Mouse (Mus musculus) heart, postnatal 36 days (tissue): ENCODE results near the gene Cdhr4. TPM values are rescaled to one million over a fixed set of nuclear protein-coding genes. Genes with fewer than 3 reads are reported as not detected.
"Not testable (repeated sequence)": the region's sequence is repeated elsewhere in the genome, so short reads cannot be mapped to it uniquely, and the experiment has no call there.

Experiments used
- DNase-seq, 2 experiments: peaks; one replicate each; pipeline ENCODE4 v3.0.0; 2021 to 2022
- intact Hi-C: fragments of 180-260 bp; cut with DNase I; formaldehyde crosslinking; loops from one replicate; pipeline ENCODE4 v1.15.1; 2025
- total RNA-seq, 2 experiments: library from RNA; stranded (reverse); gene quantifications; 2 replicates each; pipeline ENCODE4 v1.2.3; 2021

Gene Cdhr4
- total RNA-seq, 2 experiments from 2014 or later: 0.14 to 1.0 TPM

DNA sequence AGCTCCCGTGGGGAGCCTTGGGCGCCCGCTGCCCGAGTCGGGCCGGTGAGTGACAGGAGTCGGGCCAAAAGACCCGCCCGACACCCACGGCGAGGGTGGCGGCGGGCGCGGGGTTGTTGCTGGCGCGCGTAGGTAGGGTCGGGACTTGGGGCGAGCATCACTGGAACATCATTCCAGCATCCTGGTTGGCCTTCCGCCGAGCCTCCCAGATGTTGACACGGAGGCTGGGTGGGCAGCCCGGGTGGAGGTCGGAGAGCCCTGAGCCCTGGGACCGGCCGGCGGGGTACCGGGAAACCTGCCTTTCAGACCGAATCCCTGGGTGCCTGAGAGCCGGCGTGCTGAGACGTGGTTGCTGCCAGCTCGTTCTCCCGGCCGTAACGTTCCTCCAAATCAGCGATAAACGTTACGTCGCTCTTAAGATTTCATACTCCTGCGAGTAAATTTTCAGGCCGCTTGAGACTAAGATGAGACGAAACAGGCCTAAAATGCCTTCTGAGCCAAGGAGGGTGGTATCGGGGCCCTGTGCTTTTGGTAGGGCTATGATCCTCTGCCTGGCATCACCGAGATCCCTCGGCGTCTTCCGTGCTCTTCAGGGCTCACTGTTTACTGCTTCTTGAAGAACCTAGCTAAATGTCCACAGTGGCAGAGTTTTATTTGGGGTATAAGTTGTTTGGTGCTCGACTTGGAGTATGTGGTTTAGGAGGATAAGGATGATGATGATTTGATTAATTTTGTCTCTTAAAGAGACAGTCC lies 10.7 kb downstream of the Cdhr4 start:
- no peak for DNase-seq
- intact Hi-C loops: loop anchor here (2.0 kb wide), 1 partner anchor 48 kb away; no protein-coding TSS in a partner anchor

DNA sequence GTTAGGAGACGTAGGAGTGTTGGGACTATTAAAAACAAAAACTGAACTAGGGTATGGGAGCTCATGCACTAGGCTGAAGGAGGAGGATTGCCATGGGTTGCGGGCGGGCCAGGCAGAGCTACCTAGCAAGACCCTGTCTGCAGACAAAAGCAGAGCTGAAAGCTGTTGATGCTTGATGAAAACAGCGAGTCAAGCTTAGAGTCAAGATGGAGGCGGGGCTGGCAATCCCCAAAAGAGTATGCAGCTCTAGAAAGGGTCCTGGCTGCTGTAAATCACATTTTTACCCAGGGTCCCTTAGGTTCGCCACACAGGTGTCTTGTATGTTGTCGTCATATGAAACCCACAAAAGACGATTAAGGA lies 11.2 kb downstream of the Cdhr4 start:
- intact Hi-C loops: loop anchor here (2.0 kb wide), 1 partner anchor 47 kb away; no protein-coding TSS in a partner anchor
- peak in 1 of 2 experiments; percentile 14 for DNase-seq

DNA sequence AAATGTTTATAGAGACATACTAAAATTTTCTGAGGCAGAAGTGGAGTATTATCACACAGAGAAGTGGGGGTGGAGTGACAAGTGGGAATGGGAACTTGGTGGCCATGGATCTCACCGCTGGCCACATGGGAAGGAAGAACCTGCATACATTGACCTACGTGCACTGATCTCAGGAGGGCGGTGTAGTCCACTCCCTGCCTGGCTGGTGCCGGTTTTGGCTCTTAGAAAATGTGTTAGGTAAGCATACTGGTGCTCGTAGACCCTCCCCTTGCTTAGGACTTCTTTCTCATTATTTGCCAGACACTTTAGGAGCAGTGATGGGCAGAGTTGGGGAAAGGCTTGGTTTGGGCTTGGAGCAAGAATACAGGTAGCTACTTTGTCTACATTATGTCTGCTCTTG lies 15.7 kb downstream of the Cdhr4 start:
- no peak for DNase-seq
- intact Hi-C loops: no loop called here

DNA sequence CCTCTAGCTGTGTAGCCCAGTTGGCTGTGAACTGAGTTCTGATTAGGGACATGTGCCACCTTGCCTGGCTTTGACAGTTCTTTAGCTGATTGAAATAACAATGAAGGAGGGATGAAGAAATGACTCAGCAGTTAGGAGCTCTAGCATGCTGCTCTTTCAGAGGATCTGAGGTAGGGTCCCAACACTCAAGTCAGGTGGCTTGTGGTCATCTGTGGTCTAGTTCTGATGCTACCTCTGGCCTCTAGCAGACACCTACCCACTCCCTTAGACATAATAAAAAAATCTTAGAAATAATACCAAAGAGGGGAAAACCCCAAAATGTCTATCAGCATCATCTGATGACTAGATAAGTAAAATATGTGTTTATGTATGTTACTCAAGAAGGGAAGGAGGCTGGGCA lies 18.1 kb downstream of the Cdhr4 start:
- no peak for DNase-seq
- intact Hi-C loops: no loop called here

DNA sequence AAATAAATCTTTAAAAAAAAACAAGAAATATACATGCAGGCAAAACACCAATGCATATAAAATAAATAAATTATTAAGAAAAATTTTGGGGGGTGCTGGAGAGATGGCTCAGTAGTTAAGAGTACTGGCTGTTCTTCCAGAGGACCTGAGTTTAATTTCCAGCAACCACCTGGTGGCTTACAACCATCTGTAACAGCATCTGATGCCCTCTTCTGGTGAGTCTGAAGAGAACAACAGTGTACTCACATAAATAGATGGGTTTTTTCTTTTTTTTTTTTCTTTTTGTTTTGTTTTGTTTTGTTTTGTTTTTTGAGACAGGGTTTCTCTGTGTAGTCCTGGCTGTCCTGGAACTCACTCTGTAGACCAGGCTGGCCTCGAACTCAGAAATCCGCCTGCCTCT lies 21.3 kb downstream of the Cdhr4 start:
- DNase-seq, intact Hi-C loops: not testable (repeated sequence)

DNA sequence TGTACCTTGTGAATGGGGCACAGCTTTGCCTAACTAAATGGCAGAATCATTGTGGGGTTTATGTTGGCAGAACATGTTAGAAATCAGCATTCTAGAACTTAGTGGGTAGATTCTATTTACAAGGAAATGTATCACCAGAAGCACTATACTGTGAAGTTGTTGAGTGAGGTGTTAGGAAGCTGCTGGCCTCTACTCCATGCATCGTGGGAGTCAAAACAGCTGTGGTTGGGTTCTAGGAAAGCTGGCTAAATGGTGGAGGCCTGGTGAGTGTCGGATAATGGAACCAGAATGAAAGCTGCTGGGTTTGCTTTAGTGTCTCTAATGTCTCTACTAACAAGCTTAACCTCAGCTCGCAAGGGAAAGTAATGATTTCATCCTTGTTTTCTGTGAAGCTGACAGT lies 24.8 kb downstream of the Cdhr4 start:
- intact Hi-C loops: no loop called here
- no peak for DNase-seq

DNA sequence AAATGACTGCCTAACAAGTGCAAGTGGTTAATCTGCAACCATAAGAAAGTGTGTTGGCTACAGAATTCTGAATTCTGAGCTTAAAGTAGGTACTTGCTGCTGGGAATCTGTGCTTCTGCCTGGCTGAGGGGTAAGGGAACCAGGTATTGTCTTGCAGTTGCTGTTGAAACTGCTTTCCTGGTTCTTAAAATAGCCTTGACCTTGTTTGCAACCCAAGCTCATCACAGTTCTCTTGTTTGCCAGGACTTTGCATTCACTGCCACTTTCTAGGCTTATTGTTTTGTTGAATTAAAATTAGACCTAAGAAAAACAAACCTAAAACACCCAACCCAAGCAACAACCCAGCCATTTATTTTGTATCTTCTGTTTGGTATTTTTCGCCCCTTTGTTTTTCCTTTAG lies 28.4 kb downstream of the Cdhr4 start:
- no peak for DNase-seq
- intact Hi-C loops: no loop called here

DNA sequence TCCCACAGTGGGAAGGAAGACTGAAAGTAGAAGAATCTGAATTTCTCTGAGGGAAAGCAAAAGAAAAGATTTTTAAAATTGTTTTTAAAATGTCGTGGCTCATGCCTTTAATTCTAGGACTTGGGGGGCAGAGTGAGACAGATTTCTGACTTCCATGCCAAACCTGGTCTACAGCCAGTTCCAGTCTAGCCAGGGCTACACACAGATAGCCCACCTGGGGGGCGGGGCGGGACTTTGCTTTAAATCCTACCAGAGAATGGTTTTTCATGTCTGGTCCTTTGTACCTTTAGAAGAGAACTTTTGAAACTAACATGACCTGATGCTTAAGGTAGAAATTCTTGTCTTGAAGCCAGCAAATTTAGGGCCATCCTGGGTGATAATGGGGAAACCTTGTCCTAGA lies 30.9 kb downstream of the Cdhr4 start:
- intact Hi-C loops: no loop called here
- no peak for DNase-seq

DNA sequence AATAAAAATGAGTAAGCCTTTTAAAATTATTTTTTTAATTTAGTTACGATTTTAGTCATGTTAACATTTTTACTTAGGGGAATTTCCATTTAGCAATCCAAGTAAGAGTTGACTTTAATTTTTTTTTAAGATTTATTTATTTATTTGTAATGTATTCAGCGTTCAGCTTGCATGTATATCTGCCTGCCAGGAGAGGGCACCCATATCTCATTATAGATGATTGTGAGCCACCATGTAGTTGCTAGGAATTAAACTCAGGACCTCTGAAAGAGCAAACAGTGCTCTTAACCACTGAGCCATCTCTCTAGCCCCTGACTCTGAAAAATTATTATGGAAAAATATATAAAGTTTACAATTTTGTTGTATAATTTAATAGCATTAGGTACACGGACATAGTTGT lies 34.3 kb downstream of the Cdhr4 start:
- intact Hi-C loops: no loop called here
- no peak for DNase-seq

DNA sequence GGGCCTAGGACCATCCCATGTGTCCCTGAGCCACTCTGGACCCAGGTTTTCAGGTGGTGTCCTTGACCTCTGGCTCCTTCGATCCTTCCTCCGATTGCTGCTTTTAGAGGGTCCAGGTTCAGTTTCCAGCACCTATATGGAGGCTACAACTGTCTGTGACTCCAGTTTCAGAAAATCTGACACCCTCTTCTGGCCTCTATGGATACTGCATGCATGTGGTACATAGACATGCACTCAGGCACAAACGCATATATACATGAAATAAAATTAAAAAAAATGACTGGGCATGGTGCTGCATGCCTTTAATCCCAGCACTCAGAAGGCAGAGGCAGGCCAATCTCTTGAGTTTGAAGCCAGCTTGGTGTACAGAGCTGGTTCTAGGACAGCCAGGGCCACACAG lies 35.6 kb downstream of the Cdhr4 start:
- intact Hi-C loops: no loop called here
- no peak for DNase-seq

DNA sequence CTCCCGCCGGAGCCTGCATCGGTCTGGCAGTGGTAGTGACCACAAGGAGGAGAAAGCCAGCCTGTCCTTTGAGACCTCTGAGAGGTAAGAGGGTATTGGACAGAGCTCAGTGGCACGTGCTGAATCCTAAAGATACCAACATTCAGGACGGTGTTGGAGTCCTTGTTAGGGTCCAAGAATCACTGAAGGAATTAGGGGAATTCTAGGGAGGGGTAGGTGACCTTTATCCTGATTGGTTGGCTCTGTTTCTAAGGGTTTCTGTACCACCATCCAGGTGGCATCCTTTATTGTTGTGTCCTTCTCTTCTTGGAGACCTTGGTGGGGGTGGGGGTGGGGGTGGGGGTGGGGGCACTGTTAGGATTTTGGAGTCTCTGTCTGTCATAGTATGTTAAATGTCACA lies 39.8 kb downstream of the Cdhr4 start:
- DNase-seq: no peak
- intact Hi-C loops: no loop called here

DNA sequence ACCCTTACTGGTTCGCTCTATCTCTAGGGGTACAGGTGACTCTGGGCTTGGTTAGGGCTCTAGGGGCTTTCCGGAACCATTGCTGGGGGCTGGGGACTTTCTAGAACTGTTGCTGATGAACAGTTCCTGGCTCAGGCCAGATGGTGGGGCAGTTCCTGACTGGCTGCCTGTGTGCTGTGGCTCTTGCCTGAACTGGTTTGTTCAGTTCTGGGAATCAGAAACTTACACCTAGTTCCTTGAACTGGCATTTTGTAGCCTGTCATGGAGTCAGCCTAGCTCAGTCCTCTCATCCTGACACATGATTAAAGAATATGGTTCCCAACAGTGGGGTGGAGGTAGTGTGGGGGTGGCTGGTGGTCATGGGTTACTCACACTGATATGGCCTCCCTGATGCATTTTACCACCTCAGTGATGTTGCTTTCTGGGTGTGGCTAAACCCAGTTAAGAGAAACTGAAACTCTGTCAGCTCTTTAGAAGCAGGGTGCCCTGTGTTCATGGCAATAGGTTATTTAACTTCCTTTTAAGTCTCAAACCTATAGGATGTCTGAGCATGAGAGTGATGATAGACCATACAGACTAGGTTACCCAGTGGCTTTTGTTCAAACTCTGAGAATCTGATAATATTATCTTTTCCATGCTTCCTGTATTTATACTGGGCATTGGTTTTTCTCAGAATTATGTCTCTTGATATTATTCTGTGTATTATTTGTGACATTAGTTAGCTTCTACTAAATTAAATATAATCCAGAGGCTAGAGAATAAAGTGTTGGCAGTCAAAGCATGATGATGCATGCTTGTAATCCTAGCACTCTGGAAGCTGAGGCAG lies 43.2 kb downstream of the Cdhr4 start:
- DNase-seq: no peak

DNA sequence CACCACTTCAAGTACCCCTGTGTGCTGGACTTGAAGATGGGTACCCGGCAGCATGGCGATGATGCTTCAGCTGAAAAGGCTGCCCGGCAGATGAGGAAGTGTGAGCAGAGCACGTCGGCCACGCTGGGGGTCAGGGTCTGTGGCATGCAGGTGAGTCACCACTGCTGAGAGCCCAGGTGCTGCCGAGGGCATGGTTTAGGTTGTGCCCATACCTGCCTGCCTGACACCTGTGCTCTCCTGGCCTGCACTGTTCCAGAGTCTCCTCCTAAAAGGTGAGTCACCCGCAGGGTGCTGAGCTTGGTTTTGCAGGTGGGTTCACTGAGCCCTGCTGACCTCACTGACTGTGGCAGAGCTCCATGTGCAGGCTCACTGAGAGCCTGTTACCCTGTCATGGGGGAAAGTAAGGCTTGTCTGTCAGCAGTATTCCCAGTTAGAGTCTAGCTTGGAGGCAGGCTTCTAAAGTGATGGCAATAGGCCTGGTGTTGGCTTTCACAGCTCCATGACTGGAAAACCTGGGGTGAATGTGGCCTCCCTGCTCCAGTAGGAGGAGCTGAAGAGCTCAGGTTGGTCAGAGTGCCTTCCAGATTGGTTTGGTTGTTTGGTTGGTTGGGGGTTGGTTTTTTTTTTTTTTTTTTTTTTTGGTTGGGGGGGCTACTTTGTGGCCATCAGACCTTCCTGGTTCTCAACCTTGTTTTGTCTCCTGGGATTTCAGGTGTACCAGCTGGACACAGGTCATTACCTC lies 52.6 kb downstream of the Cdhr4 start:
- DNase-seq: no peak
- intact Hi-C loops: no loop called here

More for the DNA sequence above, 43.2 kb downstream of the Cdhr4 start:
- intact Hi-C loops: no loop called here

DNA sequence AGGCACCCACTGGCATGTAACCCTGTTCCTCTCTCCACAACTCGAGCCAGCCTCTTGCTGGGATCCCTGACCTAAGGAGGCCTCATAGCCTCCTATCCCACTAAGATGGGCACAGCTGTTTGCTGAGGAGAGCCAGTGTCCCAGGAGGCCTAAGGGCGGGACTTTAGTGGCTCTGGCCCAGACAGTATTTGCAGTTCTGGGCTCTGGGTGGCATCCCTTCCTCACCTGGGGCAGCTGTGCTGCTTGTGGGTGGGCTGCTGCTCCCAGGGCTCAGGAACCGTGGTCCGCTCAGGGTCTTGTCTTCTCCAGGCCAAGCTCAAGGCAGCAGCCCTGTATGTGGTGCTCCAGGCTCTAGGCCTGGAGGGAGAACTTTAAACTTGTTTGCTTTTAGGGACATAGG lies 54.3 kb downstream of the Cdhr4 start:
- DNase-seq: peak in 1 of 2 experiments; percentile 1
- intact Hi-C loops: no loop called here

DNA sequence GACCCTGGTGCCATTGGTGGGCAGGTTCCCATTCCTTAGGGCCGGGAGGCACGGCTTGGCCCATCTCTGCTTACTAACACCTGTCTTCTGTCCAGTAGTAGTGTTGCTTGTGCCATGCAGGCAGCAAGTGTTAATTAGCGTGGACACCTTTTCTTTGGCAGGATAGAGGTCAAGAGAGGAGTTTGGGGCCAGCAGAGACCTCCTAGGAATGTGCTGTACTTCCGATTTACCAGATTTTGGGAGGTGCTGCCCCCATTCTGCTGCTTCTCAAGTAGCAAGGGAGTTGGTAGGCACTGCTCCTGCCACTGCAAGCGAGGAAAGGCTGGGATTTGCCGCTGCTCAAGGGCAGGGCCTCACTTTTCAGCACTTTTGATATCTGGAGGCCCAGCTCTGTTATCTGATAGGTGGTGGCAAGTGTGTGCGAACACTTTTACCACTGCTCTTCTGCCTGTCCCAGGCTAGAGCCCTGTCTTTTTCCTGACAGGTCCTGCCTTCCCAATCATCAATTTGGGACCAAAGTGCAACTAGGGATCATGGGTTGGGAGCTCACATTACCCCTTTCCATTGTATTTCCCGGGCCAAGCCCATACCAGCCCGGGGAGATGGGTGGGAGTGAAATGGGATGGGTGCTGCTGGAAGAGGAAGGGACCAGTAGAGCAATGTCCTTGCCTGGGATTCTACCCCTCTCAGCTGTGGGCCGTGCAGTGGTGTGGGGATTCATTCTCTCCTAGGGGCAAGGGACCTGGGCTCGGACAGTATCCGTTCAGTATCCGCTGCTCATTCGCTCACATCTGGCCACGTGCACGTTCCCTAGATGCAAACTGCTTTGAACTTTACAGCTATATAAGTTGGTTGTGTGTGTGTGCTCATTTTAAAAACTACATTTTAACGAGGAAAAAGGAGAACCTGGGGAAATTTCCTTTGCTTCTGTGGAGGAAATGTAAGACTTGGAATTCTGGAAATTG lies 55.6 kb downstream of the Cdhr4 start:
- intact Hi-C loops: no loop called here
- peak in 1 of 2 experiments; percentile 5 for DNase-seq

DNA sequence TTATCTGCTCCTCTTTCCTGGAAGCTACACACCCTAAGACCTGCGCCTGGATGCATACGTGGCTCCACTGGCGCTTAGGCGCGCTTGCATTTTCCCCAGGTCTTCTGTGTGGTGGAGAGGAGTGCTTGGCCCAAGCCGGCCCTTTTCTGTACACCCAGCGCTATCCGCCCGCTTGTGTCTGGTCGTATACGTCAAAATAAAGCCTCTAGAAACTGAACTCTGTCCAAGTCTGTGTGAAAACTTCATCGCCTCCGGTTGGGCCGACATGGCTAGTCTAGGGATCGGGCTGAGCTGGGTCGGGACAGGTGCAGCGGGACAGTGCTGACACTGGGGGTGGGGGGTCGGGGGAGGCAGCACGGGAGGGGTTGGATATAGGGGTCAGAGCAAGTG lies 56.3 kb downstream of the Cdhr4 start:
- intact Hi-C loops: no loop called here
- peak in 1 of 2 experiments; percentile 34 for DNase-seq

DNA sequence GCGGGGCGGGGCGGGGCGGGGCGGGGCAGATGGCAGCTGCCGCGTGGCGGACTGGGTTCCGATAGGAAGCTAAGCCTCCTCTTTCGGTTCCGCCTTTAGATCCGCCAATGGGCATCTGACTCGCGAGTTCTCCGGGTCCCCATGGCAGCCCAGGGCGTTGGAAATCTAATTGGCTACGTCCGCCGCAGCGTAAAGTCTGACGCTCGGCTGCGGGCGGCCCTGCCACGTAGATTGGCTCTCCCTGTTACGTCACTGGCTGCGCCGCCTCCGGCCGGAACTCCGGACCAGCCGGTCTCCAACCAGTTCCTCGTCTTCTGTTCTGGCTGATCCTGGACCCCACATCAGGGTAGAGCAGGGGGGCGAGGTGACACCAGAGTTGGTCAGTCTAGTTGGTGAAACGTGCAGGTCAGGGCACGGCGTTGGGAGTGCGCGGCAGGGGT lies 56.7 kb downstream of the Cdhr4 start, which contains the start of gene Gmppb:
TSS of gene Gmppb (plus strand) at position 227 of the 440 bp plus-strand sequence.
- intact Hi-C loops: no loop called here
- DNase-seq: peak; percentile 91 to 93
